Mouse (Mus musculus) stomach, embryonic 15.5 days (tissue): Measurements from ENCODE around the gene Angel1. TPM values are rescaled to one million over a fixed set of nuclear protein-coding genes. Genes with fewer than 3 reads are reported as not detected.

Experiments
- ATAC-seq: fragments of 200-750 bp; cut with Nextera tagmentation; 2 replicates; pipeline ENCODE4 v1.8.0; 2017; ENCODE audit warnings: low read depth, moderate number of reproducible peaks, moderate TSS enrichment; ENCODE audit not compliant: insufficient read depth, low FRiP score
- H3K27ac ChIP-seq: fragments of 300-500 bp; sonication (generic); 2 replicates; pipeline ENCODE4 v1.5.1; 2015; ENCODE audit warnings: mild to moderate bottlenecking, inconsistent platforms
- H3K27me3 ChIP-seq: fragments of 300-500 bp; sonication (generic); replicated peaks from 2 replicates; pipeline ENCODE4 v1.6.1; 2015; ENCODE audit warnings: inconsistent platforms
- H3K36me3 ChIP-seq: fragments of 300-500 bp; sonication (generic); 2 replicates; pipeline ENCODE4 v1.6.1; 2015; ENCODE audit warnings: inconsistent platforms
- H3K4me1 ChIP-seq: fragments of 300-500 bp; sonication (generic); 2 replicates; pipeline ENCODE4 v1.6.1; 2015; ENCODE audit warnings: inconsistent platforms
- H3K4me2 ChIP-seq: fragments of 300-500 bp; sonication (generic); 2 replicates; pipeline ENCODE4 v1.6.1; 2015; ENCODE audit warnings: mild to moderate bottlenecking, inconsistent platforms
- H3K4me3 ChIP-seq: fragments of 300-500 bp; sonication (generic); replicated peaks from 2 replicates; pipeline ENCODE4 v1.5.1; 2015; ENCODE audit warnings: inconsistent platforms
- H3K9ac ChIP-seq: fragments of 300-500 bp; sonication (generic); 2 replicates; pipeline ENCODE4 v1.6.1; 2015; ENCODE audit warnings: inconsistent platforms
- H3K9me3 ChIP-seq: fragments of 300-500 bp; sonication (generic); 2 replicates; pipeline ENCODE4 v1.6.1; 2016; ENCODE audit warnings: inconsistent platforms
- WGBS: fragments of 180-500 bp; shearing (Covaris S2); methylation state at CpG from one replicate; pipeline ENCODE4 v1.1.7; 2015; 5-methylcytosine and 5-hydroxymethylcytosine counted together
- polyA plus RNA-seq: library from polyadenylated mRNA; unstranded; fragments of >200 nt; fragmentation: Nextera tagmentation; extraction: Ambion mirVana; gene quantifications from 2 replicates; pipeline ENCODE4 v1.2.1, GENCODE M21; 2015

The Angel1 gene
- 7.1 and 9.0 TPM in 2 replicates for polyA plus RNA-seq

DNA sequence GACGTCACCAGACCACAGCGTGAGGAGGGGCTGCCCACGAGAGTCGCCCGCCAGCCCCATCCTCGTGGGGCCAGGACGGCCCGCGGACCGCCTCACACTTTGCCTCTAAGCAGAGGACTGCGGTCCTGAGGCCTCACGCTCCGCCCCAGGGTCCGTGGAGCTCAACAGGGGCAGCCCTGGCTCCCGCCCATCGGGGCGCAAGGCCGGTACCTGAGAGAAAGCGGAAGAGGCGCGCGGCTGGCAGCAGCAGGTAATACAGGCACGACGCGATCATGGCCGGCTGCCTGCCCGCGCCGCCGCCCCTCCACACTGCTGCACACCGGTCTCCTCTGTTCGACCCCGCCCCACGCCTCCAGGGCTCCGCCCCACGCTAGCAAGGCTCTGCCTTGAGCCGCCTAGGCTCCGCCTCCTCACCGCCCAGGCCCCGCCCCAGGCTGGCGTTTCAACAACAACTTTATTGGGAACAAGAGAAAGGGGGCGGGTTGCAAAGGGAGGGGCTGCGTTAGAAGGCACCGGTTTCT is at the start of gene Angel1:
Gene Angel1, minus strand, starts transcription at position 341 of the 521 bp plus-strand sequence.
- under 1% methylated on average over 43 of the region's 44 CpGs for WGBS

DNA sequence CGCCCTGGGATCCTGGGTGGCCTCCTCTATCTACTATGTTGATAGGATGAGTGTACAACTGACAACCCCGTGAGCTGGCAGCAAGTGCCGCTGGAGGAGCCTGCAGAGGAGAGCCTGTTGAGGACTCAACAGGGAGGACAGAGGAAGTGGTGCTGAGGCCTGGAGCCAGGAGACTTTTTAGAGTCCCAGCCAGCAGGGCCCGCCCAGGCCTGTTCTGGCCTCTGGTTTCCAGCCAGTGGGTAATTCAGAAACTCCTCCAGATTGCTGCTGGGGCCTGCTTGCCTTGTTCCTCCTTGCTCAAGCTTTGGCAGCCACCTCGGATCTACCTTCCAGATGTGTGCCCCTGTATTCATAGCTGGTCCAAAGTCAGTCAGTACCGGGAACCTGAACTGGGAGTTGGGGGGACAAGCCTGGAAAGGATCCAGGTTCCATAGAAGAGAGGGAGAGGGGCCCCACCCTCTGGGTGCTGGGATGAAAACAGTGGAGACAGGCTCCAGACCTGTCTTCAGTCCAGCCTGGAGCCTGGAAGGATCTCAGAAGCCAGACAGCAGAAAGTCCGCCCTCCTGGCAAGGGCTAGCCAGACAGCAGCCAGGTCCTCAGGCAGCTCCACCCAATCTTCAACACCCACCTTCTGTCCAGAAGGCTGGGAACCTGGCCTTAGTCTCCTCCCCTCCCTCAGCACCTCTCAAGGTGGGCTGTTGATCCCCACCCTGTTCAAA is 49.5 kb upstream of the Angel1 start:
- H3K9ac ChIP-seq: no peak overlapping the region

More for the DNA sequence above, at the start of gene Angel1:
- H3K4me3 ChIP-seq: peak within 1 kb of the TSS; percentile 70
- H3K27me3 ChIP-seq: no peaks in the 10 kb centered on the region
- no peaks in the 10 kb centered on the region for H3K36me3 ChIP-seq
- peak within 1 kb of the TSS; percentile 60; the same call in 1 of the 2 replicates for H3K9ac ChIP-seq
- no peaks in the 10 kb centered on the region for H3K4me1 ChIP-seq
- H3K9me3 ChIP-seq: no peaks in the 10 kb centered on the region
- H3K27ac ChIP-seq: peak within 1 kb of the TSS; percentile 48; the same call in 1 of the 2 replicates
- ATAC-seq: peak; percentile 99
- H3K4me2 ChIP-seq: peak within 1 kb of the TSS; percentile 98

DNA sequence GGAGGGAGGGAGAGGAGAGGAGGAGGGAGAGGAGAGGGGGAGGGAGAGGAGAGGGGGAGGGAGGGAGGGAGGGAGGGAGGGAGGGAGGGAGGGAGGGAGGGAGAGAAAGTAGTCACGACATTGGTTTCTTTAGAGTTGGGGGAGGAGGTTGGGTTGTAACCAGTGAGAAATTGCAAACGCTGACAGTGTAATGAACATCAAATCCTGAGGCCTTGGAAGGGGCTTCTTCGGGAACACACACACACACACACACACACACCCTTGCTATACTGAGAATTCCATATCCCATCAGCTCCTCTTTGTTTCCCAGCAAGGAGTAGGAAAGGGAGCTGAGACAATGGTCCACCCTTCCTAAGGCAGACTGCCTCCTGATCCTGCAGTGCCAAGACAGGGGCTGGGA is 46.3 kb upstream of the Angel1 start:
- Histone ChIP-seq H3K27me3 (no peaks in the 10 kb centered on the region), H3K4me3 (no peak overlapping the region), H3K4me2 (no peak overlapping the region), H3K4me1 (peaks cover 10% of the 10 kb centered on the region; the same call in 1 of the 2 replicates), H3K9ac (no peak overlapping the region), H3K36me3 (no peaks in the 10 kb centered on the region), H3K9me3 (no peaks in the 10 kb centered on the region), H3K27ac (no peak overlapping the region)
- no peak for ATAC-seq
- WGBS: 40% methylated on average over 3 of the region's 3 CpGs

More for the DNA sequence above, 49.5 kb upstream of the Angel1 start:
- Histone ChIP-seq H3K27me3 (no peaks in the 10 kb centered on the region), H3K36me3 (no peaks in the 10 kb centered on the region), H3K4me1 (peaks cover 8% of the 10 kb centered on the region; the same call in 1 of the 2 replicates), H3K27ac (peak overlapping the region; percentile 59), H3K4me3 (no peak overlapping the region), H3K4me2 (no peak overlapping the region), H3K9me3 (no peaks in the 10 kb centered on the region)
- peak; percentile 61 for ATAC-seq
- WGBS: 55% methylated on average over 7 of the region's 7 CpGs

DNA sequence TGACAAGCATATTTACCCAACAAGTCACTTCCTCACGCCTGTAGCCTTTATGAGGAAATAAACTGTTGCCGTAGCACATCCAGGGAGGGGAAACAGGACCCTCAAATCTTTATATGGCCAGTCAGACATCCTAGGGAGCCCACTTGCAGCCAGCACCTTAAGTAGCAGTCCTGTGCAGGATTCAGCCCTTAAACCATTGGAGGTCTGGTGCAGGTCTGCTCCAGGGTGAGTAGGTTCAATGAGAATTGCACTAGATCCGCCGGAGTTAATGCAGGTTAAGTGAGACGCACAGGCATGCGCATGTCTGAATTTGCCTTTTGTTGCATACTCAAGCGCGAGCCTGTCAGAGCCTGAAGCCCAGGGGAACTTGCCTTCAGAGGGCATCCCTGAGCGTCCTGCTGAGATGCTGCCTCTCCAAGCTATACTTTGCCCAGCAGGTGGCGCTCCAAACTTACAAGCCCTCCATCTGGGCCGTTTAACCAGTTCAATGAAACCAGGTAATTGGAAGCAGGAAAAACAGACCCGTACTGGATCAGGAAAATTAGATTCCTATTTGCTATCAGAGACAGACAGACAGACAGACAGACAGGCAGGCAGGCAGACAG is 45.7 kb upstream of the Angel1 start:
- Histone ChIP-seq H3K4me2 (peak overlapping the region; percentile 23; the same call in 1 of the 2 replicates), H3K36me3 (no peaks in the 10 kb centered on the region)
- WGBS: 11% methylated on average over 12 of the region's 12 CpGs

DNA sequence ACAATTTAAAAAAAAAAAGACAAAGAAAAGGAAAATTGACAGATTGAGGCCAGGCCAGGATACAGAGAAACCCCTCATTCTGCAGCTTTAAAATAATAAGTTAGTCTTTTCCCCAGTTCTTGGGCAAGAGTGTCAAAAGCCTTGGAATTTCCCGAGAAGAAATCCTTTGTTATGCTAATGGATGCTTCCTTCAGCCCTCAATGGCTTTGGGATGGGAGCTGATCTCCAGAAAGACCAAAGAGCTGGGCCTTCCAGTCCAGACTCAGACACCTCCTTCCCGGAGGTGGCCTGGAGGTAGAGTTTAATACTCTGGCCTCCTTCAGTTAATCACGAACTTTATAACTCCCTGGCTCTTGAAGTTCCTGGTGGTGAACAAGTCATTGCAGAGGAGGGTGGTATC is 44.7 kb upstream of the Angel1 start:
- peaks cover 8% of the 10 kb centered on the region; the same call in 1 of the 2 replicates for H3K4me1 ChIP-seq
- H3K27ac ChIP-seq: no peak overlapping the region
- no peaks in the 10 kb centered on the region for H3K36me3 ChIP-seq
- no peaks in the 10 kb centered on the region for H3K27me3 ChIP-seq
- no peak overlapping the region for H3K9ac ChIP-seq
- no peak overlapping the region for H3K4me2 ChIP-seq
- H3K9me3 ChIP-seq: no peaks in the 10 kb centered on the region
- WGBS: 34% methylated on average over 3 of the region's 3 CpGs
- ATAC-seq: no peak
- H3K4me3 ChIP-seq: no peak overlapping the region

More for the DNA sequence above, 45.7 kb upstream of the Angel1 start:
- H3K27me3 ChIP-seq: no peaks in the 10 kb centered on the region
- H3K9me3 ChIP-seq: no peaks in the 10 kb centered on the region
- no peak overlapping the region for H3K9ac ChIP-seq
- peaks cover 10% of the 10 kb centered on the region; the same call in 1 of the 2 replicates for H3K4me1 ChIP-seq
- no peak overlapping the region for H3K27ac ChIP-seq
- no peak overlapping the region for H3K4me3 ChIP-seq
- ATAC-seq: peak; percentile 48; the same call in 1 of the 2 replicates

DNA sequence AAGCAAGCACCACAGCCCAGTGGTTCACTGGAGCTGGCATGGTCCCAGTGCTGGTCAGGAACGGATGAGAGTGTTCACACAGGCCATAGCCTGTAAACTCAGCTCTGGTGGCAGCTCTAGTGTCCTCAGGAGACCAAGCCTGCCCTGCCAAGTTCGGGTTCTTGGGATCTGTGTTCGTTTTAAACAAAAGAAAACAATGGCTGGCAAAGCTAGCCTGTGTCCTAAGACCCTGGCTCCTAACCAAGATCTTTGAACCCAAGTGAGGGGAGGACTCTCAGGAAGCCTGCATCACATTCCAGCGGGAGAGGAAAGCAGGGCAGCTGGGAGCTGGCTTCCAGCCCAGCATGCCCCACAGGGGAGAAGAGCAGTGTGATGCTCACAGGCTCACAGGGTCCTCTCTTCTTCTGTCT is 44.0 kb upstream of the Angel1 start:
- 23% methylated on average over 4 of the region's 4 CpGs for WGBS
- ATAC-seq: peak; percentile 52; the same call in 1 of the 2 replicates

DNA sequence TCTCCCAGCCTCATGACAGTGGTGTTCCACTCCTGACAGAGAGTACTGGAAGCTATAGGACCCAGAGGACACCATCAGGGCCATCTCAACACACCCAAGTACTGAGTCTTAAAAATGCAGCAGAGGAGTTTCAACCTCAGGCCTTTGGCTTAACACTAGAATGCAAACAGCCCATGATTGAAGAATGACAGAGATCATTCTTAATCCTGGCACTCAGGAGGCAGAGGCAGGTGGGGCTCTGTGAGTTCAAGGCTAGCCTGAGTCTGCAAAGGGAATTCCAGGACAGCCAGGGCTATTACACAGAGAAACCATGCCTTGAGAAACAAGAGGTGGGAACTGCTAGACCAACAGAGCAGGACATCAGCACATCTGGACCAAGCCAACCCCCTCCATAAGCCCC is 43.6 kb upstream of the Angel1 start:
- H3K9me3 ChIP-seq: no peaks in the 10 kb centered on the region
- peaks cover 6% of the 10 kb centered on the region; the same call in 1 of the 2 replicates for H3K4me1 ChIP-seq
- no peak overlapping the region for H3K4me3 ChIP-seq
- H3K27ac ChIP-seq: peak overlapping the region; percentile 26
- no peak overlapping the region for H3K9ac ChIP-seq
- no peaks in the 10 kb centered on the region for H3K27me3 ChIP-seq
- ATAC-seq: no peak
- no peak overlapping the region for H3K4me2 ChIP-seq
- H3K36me3 ChIP-seq: no peaks in the 10 kb centered on the region

More for the DNA sequence above, 44.0 kb upstream of the Angel1 start:
- peaks cover 6% of the 10 kb centered on the region; the same call in 1 of the 2 replicates for H3K4me1 ChIP-seq
- H3K9ac ChIP-seq: no peak overlapping the region
- H3K4me2 ChIP-seq: no peak overlapping the region
- H3K4me3 ChIP-seq: no peak overlapping the region
- H3K27me3 ChIP-seq: no peaks in the 10 kb centered on the region
- H3K27ac ChIP-seq: peak overlapping the region; percentile 26
- H3K36me3 ChIP-seq: no peaks in the 10 kb centered on the region
- no peaks in the 10 kb centered on the region for H3K9me3 ChIP-seq

DNA sequence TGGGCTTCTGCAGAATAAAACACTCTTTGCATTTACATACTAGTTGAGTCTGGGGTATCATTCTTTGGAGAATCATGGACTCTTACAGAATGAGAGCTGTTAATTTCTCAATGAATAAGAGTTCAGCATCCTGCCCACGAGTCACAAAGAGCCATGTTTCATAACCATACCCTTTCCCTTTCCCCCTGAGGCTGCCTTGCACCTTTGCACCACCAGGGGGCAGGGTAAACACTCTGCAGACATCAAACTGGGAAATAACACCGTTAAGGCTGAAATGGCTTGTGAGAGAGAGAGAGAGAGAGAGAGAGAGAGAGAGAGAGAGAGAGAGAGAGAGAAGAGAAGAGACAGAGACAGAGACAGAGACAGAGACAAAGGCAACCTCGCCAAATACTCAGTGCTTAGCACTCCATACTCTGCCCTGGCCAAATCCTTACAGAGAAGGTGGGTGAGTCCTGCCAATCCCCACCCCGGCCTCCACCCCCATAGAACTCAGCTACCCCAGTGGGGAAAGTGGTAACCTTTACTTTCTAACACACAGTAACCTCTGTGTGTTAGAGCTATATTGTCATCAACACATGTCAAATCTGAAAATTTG is 42.8 kb upstream of the Angel1 start:
- no peak overlapping the region for H3K27ac ChIP-seq
- H3K27me3 ChIP-seq: no peaks in the 10 kb centered on the region
- H3K36me3 ChIP-seq: no peaks in the 10 kb centered on the region
- ATAC-seq: no peak
- H3K9me3 ChIP-seq: no peaks in the 10 kb centered on the region
- no peak overlapping the region for H3K4me3 ChIP-seq
- H3K9ac ChIP-seq: no peak overlapping the region
- H3K4me2 ChIP-seq: no peak overlapping the region
- WGBS: 40% methylated on average over 4 of the region's 4 CpGs
- peaks cover 6% of the 10 kb centered on the region; the same call in 1 of the 2 replicates for H3K4me1 ChIP-seq

DNA sequence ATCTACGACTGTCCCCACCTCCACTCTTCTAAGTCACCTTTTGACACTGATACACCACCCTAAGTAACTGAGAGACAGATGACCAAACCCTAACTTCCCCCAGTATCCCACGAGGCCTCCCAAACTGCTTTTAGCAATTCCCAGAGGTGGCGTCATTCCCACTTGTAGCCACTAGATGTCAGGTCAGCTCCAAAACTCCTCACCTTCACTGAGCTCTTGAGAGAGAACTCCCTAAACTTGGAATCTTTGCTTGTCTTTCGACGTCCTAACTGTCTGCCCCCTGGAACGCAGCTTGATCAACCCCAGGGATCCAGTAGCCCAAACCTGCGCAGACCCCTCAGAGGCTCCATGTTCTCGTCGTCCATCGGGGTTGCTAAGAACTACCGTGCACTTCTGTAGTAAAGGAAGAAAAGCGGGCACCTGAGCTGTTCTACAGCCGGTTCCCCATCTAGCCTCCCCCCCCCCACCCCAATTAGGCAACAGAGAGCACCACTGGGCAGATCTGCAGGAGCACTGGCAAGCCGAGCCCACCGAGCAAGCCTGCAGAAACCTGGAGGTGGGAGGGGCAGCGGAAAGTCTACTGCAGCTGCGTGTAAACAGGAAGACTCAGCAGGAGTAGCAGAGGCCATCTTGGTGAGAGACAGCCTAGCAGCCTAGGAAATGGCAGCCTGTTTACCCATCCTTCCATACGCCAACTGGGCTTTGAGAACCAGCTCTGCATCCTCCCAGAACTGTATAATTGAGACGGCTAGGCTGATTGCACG is 41.8 kb upstream of the Angel1 start:
- no peak for ATAC-seq
- no peak overlapping the region for H3K9ac ChIP-seq
- H3K4me2 ChIP-seq: no peak overlapping the region
- peaks cover 6% of the 10 kb centered on the region; the same call in 1 of the 2 replicates for H3K4me1 ChIP-seq
- no peak overlapping the region for H3K4me3 ChIP-seq
- WGBS: 33% methylated on average over 20 of the region's 20 CpGs
- no peak overlapping the region for H3K27ac ChIP-seq
- no peaks in the 10 kb centered on the region for H3K36me3 ChIP-seq
- no peaks in the 10 kb centered on the region for H3K27me3 ChIP-seq
- H3K9me3 ChIP-seq: no peaks in the 10 kb centered on the region

DNA sequence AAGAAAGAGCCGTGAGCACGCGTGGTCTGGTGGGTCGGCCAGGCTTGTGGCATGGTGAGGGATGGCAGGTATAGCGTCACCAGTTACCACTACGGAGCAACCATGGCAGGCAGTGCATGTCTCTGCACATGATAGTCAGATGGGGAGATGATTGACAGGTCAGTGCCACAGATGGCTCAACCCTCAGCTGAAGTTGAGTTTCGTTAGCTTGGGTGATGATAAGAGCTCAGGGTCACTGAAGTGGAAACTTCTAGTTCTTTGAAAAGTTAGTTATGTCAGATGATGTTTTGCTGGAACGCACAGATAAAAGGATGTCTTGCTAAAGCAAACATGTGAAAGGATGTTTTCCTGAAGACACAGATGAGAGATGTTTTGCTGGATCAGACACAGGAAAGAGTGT is 40.2 kb upstream of the Angel1 start:
- Histone ChIP-seq H3K27me3 (no peaks in the 10 kb centered on the region), H3K36me3 (no peaks in the 10 kb centered on the region), H3K27ac (no peak overlapping the region), H3K4me1 (0 out of 2 replicates have a peak, but pooled peaks cover 3% of the 10 kb centered on the region), H3K9ac (no peak overlapping the region), H3K4me2 (no peak overlapping the region), H3K4me3 (no peak overlapping the region), H3K9me3 (no peaks in the 10 kb centered on the region)
- 86% methylated on average over 8 of the region's 8 CpGs for WGBS
- ATAC-seq: no peak

DNA sequence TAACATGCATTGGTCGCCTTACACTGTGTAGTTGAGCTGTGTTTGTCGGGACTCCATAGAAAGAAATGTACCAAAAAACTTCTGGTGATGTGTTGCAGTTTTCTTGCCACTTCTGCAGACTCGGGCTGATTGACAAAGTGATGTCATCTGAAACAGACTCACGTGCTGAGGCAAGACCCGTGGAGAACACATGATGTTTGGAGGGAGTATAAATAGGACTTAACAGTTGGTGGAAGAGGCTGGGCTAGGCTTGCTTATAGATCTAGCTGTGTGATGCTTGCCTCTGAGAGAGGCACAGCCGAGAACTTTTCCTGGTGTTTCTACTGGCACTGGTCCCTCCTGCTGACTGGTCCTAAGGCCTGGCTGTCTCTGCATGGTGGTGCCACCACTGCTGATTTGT is 37.8 kb upstream of the Angel1 start:
- Histone ChIP-seq H3K4me2 (no peak overlapping the region), H3K36me3 (no peaks in the 10 kb centered on the region), H3K4me3 (no peak overlapping the region), H3K9me3 (no peaks in the 10 kb centered on the region), H3K27me3 (no peaks in the 10 kb centered on the region), H3K9ac (no peak overlapping the region), H3K4me1 (no peaks in the 10 kb centered on the region), H3K27ac (no peak overlapping the region)
- WGBS: 63% methylated on average over 6 of the region's 6 CpGs
- no peak for ATAC-seq
